Mouse (Mus musculus): ENCODE data around the gene Rbm7. TPM values are rescaled to one million over a fixed set of nuclear protein-coding genes. Genes with fewer than 3 reads are reported as not detected.
A peak's percentile ranks its signal among the peaks of the same experiment; 100 is the strongest.
"Not testable (repeated sequence)": the region's sequence is repeated elsewhere in the genome, so short reads cannot be mapped to it uniquely, and the experiment has no call there.

Gene Rbm7
- polyA plus RNA-seq, 1 experiment from 2014 or later: 123 TPM

DNA sequence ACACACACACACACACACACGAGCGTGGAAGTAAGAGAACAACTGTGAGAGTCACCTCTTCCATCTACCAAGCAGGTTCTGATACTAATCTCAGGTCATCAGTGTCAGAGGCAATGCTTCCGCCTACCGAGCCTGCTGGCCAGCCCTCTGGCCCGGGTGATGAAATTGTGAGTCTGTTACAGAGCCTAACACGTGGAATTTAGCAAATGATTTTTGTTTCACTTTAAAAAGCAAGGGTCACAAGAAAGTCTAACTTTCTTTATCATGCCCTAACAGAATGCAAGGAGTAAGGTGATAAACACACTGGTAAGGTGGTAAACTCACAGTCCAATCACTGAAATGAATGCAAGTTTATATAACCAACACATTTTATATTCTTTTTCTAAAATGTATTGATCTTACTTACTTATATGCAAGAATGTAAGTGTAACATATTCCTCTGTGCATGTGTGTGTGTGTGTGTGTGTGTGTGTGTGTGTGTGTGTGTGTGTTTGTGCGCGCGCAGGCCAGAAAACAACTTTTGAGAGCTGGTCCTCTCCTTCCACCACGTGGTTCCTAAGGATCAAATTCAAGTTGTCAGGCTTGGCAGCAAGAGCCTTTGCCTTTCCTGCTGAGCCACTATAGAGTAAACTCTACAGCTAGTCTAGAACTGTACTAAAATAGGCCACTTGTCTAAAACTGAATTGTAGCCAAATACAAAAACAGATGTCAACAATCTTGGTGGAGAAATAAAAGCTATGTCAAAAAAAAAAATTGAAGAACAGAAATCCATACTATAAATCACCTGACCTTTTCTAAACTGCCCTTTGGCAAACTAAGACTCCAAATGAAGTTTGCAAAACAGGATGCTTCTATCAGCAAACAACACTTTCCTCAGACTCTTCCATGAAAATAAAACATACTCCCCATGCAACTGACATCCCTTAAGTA lies 18.6 kb downstream of the Rbm7 start:
- H3K9me3 ChIP-seq (replicated peaks): no peaks in the 10 kb centered on the region
- peaks cover 49% of the 10 kb centered on the region for H3K36me3 ChIP-seq
- no peak overlapping the region for H3K27ac ChIP-seq
- 94% methylated on average over 10 of the region's 10 CpGs for WGBS
- DNase-seq (ENCODE audit: low spot score): no peak
- H3K27me3 ChIP-seq (ENCODE audit: low read depth, poor library complexity, severe bottlenecking): no peaks in the 10 kb centered on the region
- H3K4me1 ChIP-seq: peaks cover 14% of the 10 kb centered on the region
- no peak overlapping the region for H3K4me3 ChIP-seq

DNA sequence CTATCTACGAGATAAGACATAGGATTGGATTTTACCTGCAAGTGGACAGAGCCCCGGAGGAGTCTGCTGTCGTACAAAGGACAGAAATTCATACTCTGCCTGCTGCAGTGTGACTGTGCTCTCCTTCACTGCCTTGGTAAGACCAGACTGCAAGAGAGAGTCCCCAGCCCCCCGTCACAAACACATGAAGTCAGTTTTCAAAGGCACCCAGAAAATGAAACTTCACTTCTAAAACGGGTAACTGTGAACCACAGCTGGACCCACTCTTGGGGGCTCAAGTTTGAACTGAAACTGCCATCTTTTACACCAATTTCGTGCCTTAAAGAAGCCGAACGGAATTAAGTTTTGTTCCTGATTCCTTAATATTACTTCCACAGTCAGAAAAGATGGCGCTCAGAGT lies 20.7 kb downstream of the Rbm7 start:
- peaks cover 67% of the 10 kb centered on the region for H3K36me3 ChIP-seq
- no peaks in the 10 kb centered on the region for H3K4me1 ChIP-seq
- no peaks in the 10 kb centered on the region for H3K27me3 ChIP-seq (ENCODE audit: low read depth, poor library complexity, severe bottlenecking)
- no peaks in the 10 kb centered on the region for H3K9me3 ChIP-seq (replicated peaks)
- no peak for DNase-seq (ENCODE audit: low spot score)
- H3K4me3 ChIP-seq: no peak overlapping the region
- 96% methylated on average over 9 of the region's 9 CpGs for WGBS
- no peak overlapping the region for H3K27ac ChIP-seq

- H3K36me3 ChIP-seq: peaks cover 66% of the 10 kb centered on the region
These were observed 22.0 kb downstream of the Rbm7 start for GRCm38 (mm10) chr9:48473131-48473530.

DNA sequence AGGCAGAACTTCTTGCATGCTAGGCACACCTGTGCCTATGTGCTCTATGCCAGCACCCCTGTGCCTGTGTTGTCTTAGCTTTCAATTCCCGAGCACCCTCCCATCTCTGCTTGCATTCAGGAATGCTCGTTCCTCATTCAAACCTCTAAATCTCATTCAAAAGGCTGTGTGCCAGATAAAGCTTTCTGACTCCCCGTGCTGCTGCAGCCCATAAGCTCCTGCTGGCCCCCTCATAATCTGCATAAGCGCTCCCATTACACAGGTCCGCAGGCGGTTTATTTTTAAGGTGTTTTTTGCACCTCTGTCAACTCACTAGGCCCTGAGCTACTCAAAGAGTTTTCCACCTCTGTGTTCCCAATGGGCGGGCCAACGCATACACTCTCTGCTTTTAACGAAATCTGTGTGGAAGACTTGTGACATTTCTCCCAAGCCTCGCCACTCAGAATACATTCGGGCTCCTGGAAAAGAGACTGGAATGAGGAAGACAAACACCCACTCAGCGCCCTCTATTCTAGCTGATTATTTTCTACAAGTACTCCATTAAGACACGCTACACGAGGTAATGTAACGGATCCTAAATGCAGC lies 22.6 kb downstream of the Rbm7 start:
- Histone ChIP-seq H3K4me1 (no peaks in the 10 kb centered on the region), H3K4me3 (no peak overlapping the region), H3K9me3 (replicated peaks) (no peaks in the 10 kb centered on the region), H3K36me3 (peaks cover 67% of the 10 kb centered on the region), H3K27me3 (ENCODE audit: low read depth, poor library complexity, severe bottlenecking) (no peaks in the 10 kb centered on the region), H3K27ac (no peak overlapping the region)
- WGBS: 94% methylated on average over 15 of the region's 15 CpGs
- DNase-seq (ENCODE audit: low spot score): no peak

More at GRCm38 (mm10) chr9:48473131-48473530, 22.0 kb downstream of the Rbm7 start:
- Histone ChIP-seq H3K27ac (no peak overlapping the region), H3K9me3 (replicated peaks) (no peaks in the 10 kb centered on the region), H3K4me1 (no peaks in the 10 kb centered on the region), H3K4me3 (no peak overlapping the region), H3K27me3 (ENCODE audit: low read depth, poor library complexity, severe bottlenecking) (no peaks in the 10 kb centered on the region)
- WGBS: 95% methylated on average over 12 of the region's 12 CpGs
- DNase-seq (ENCODE audit: low spot score): no peak

- H3K27ac ChIP-seq; H3K27me3 ChIP-seq (ENCODE audit: low read depth, poor library complexity, severe bottlenecking); DNase-seq (ENCODE audit: low spot score); H3K4me3 ChIP-seq; H3K4me1 ChIP-seq; H3K9me3 ChIP-seq (replicated peaks): not testable (repeated sequence)
- H3K36me3 ChIP-seq: peaks cover 61% of the 10 kb centered on the region
- WGBS: 95% methylated on average over 5 of the region's 5 CpGs
These were observed 27.6 kb downstream of the Rbm7 start for GRCm38 (mm10) chr9:48467471-48467870.

GRCm38 (mm10) chr9:48466804-48467203 lies 28.3 kb downstream of the Rbm7 start:
- DNase-seq (ENCODE audit: low spot score): peak; percentile 74
- WGBS: 72% methylated on average over 3 of the region's 3 CpGs

GRCm38 (mm10) chr9:48465671-48466070 lies 29.4 kb downstream of the Rbm7 start:
- WGBS: 97% methylated on average over 3 of the region's 3 CpGs
- no peaks in the 10 kb centered on the region for H3K27me3 ChIP-seq (ENCODE audit: low read depth, poor library complexity, severe bottlenecking)
- H3K4me3 ChIP-seq: no peak overlapping the region
- H3K27ac ChIP-seq: no peak overlapping the region
- H3K4me1 ChIP-seq: no peaks in the 10 kb centered on the region
- no peak for DNase-seq (ENCODE audit: low spot score)
- H3K9me3 ChIP-seq (replicated peaks): no peaks in the 10 kb centered on the region
- H3K36me3 ChIP-seq: peaks cover 45% of the 10 kb centered on the region

More at GRCm38 (mm10) chr9:48466804-48467203, 28.3 kb downstream of the Rbm7 start:
- peaks cover 56% of the 10 kb centered on the region for H3K36me3 ChIP-seq
- no peaks in the 10 kb centered on the region for H3K4me1 ChIP-seq
- no peak overlapping the region for H3K27ac ChIP-seq
- no peak overlapping the region for H3K4me3 ChIP-seq
- H3K9me3 ChIP-seq (replicated peaks): no peaks in the 10 kb centered on the region
- no peaks in the 10 kb centered on the region for H3K27me3 ChIP-seq (ENCODE audit: low read depth, poor library complexity, severe bottlenecking)

- 88% methylated on average over 3 of the region's 3 CpGs for WGBS
- no peak overlapping the region for H3K27ac ChIP-seq
- peaks cover 13% of the 10 kb centered on the region for H3K36me3 ChIP-seq
- no peaks in the 10 kb centered on the region for H3K4me1 ChIP-seq
- DNase-seq (ENCODE audit: low spot score): no peak
- H3K4me3 ChIP-seq: no peak overlapping the region
- H3K9me3 ChIP-seq (replicated peaks): no peaks in the 10 kb centered on the region
- no peaks in the 10 kb centered on the region for H3K27me3 ChIP-seq (ENCODE audit: low read depth, poor library complexity, severe bottlenecking)
These were observed 33.6 kb downstream of the Rbm7 start for GRCm38 (mm10) chr9:48461545-48461944.

GRCm38 (mm10) chr9:48460720-48461119 lies 34.4 kb downstream of the Rbm7 start:
- 96% methylated on average over 8 of the region's 8 CpGs for WGBS
- Histone ChIP-seq H3K27ac (no peak overlapping the region), H3K4me3 (no peak overlapping the region), H3K4me1 (no peaks in the 10 kb centered on the region), H3K36me3 (peaks cover 7% of the 10 kb centered on the region), H3K27me3 (ENCODE audit: low read depth, poor library complexity, severe bottlenecking) (no peaks in the 10 kb centered on the region), H3K9me3 (replicated peaks) (no peaks in the 10 kb centered on the region)
- DNase-seq (ENCODE audit: low spot score): no peak

DNA sequence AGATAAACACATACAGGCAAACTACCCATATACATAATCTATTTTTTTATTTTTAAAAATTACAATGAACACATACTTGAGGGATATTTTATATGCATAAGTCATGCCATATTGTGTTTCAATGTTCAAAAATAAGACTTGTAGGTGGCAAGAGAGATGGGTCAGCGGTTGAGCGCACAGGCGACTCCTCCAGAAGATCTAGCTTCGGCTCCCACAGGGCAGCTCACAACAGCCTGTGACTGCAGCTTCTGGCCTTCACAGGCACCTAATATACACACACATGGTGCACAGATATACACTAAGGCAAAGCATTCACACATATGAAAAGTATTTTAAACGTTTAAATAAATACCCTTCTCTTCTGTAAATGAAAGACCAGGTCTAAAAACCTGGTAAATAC lies 35.7 kb downstream of the Rbm7 start:
- no peak for DNase-seq (ENCODE audit: low spot score)
- Histone ChIP-seq H3K4me1 (no peaks in the 10 kb centered on the region), H3K9me3 (replicated peaks) (no peaks in the 10 kb centered on the region), H3K4me3 (no peak overlapping the region), H3K27ac (no peak overlapping the region), H3K36me3 (no peaks in the 10 kb centered on the region), H3K27me3 (ENCODE audit: low read depth, poor library complexity, severe bottlenecking) (no peaks in the 10 kb centered on the region)
- 92% methylated on average over 5 of the region's 5 CpGs for WGBS

DNA sequence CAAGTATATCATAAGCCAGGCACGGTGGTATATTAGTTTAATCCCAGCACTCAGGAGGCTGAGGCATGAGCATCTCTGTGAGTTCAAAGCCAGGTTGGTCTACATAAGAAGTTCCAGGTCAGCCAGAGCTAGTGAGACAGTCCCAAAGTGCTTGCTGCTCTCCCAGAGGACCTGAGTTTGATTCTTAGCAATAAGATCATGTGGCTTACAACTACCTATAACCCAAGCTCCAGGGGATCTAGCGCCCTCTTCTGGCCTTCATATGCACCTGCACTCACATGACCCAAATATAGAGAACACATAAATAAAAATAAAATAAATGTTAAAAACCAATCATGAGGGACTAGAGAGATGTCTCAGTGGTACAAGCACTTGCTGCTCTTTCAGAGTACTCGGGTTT lies 36.2 kb downstream of the Rbm7 start:
- Histone ChIP-seq H3K36me3 (no peaks in the 10 kb centered on the region), H3K4me3 (no peak overlapping the region), H3K27me3 (ENCODE audit: low read depth, poor library complexity, severe bottlenecking) (no peaks in the 10 kb centered on the region), H3K27ac (no peak overlapping the region), H3K4me1 (no peaks in the 10 kb centered on the region), H3K9me3 (replicated peaks) (no peaks in the 10 kb centered on the region)
- no peak for DNase-seq (ENCODE audit: low spot score)
- WGBS: 70% methylated on average over 3 of the region's 3 CpGs

GRCm38 (mm10) chr9:48455961-48456360 lies 39.1 kb downstream of the Rbm7 start:
- Histone ChIP-seq H3K9me3 (replicated peaks) (no peaks in the 10 kb centered on the region), H3K27me3 (ENCODE audit: low read depth, poor library complexity, severe bottlenecking) (no peaks in the 10 kb centered on the region), H3K4me3 (no peak overlapping the region), H3K4me1 (no peaks in the 10 kb centered on the region), H3K27ac (no peak overlapping the region), H3K36me3 (no peaks in the 10 kb centered on the region)
- no peak for DNase-seq (ENCODE audit: low spot score)
- 88% methylated on average over 3 of the region's 3 CpGs for WGBS

DNA sequence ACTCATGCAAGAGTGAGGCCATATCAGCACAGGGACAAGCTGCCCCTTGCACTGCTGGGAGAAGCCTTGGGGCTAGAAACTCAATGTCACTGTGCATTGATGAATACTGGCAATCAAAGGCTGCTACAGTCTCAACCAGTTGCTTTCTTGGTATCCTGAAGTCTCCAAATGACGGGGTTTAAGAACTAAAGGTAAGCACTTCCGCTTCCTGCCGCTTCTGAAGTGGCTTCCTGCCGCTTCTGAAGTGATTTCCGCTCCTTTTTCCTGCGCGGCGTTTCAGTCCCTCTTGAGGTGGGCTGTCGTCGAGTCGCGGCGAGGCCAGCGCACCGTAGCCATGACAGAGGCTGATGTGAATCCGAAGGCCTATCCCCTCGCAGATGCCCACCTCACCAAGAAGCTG lies 45.0 kb downstream of the Rbm7 start:
- DNase-seq (ENCODE audit: low spot score): no peak
- Histone ChIP-seq H3K4me1 (no peaks in the 10 kb centered on the region), H3K27ac (no peak overlapping the region), H3K27me3 (ENCODE audit: low read depth, poor library complexity, severe bottlenecking) (no peaks in the 10 kb centered on the region), H3K4me3 (no peak overlapping the region), H3K9me3 (replicated peaks) (no peaks in the 10 kb centered on the region), H3K36me3 (no peaks in the 10 kb centered on the region)
- WGBS: 91% methylated on average over 17 of the region's 17 CpGs
